Mouse (Mus musculus) myocyte (in vitro differentiated cells): Measurements from ENCODE around the gene Krt88.

ENCODE experiments used
- CEBPB ChIP-seq: IDR thresholded peaks from 2 replicates; pipeline ENCODE4 v1.6.1; 2011; ENCODE audit warnings: mild to moderate bottlenecking, moderate library complexity; ENCODE audit not compliant: poor library complexity, insufficient read depth, severe bottlenecking
- E2F4 ChIP-seq: IDR thresholded peaks from one replicate; pipeline ENCODE4 v1.6.1; 2011; ENCODE audit warnings: mild to moderate bottlenecking, control low read depth, moderate library complexity; ENCODE audit not compliant: insufficient read depth
- POLR2A ChIP-seq: IDR thresholded peaks from one replicate; pipeline ENCODE4 v1.6.1; 2011; ENCODE audit warnings: low read depth, mild to moderate bottlenecking, control low read depth, moderate library complexity; ENCODE audit not compliant: insufficient read length
- USF1 ChIP-seq: IDR thresholded peaks from one replicate; pipeline ENCODE4 v1.6.1; 2011; ENCODE audit warnings: low read depth, mild to moderate bottlenecking, control low read depth, moderate library complexity

DNA sequence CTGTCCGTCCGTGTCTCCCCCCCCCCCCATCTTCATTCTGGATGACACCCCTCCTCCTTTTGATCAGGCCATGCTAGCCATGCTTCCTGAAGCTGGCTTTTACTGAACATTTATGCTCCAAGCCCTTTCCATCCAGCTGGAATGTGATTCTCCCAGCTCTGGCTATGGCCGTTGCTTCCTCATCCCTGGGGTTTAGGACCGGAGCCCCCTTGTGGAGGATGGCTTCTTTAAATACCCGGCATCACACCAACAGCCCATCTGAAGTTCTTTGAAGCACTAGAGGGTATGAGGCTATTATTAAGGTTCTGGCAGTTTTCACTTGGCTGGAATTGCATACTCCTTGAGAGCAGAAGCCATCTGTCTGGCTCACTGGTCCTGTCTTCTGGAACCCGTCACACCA lies 26.6 kb upstream of the Krt88 start:
- TF ChIP-seq CEBPB (no peak), POLR2A (no peak), E2F4 (no peak), USF1 (no peak)
